Mouse (Mus musculus) lung, embryonic 16.5 days (tissue): ENCODE measurements at regions not wholly inside any gene's neighbourhood (a gene's known extent, or its start where the extent isn't known, plus 50 kb on each side); places are given as distances from the start of the nearest gene placed in this dataset.
A peak's percentile ranks its signal among the peaks of the same experiment; 100 is the strongest.

Experiments
- ATAC-seq: fragments of 200-750 bp; cut with Nextera tagmentation; 2 replicates; pipeline ENCODE4 v1.8.0; 2017; ENCODE audit warnings: low read depth, mild to moderate bottlenecking, moderate library complexity
- H3K27ac ChIP-seq: fragments of 300-500 bp; sonication (generic); 2 replicates; pipeline ENCODE4 v1.5.1; 2014; ENCODE audit warnings: mild to moderate bottlenecking, control low read depth, low read length
- H3K27me3 ChIP-seq: fragments of 300-500 bp; sonication (generic); 2 replicates; pipeline ENCODE4 v1.6.1; 2014; ENCODE audit warnings: low read depth, low read length, mixed read lengths; ENCODE audit not compliant: control insufficient read depth, insufficient read depth
- H3K36me3 ChIP-seq: fragments of 300-500 bp; sonication (generic); 2 replicates; pipeline ENCODE4 v1.6.1; 2014; ENCODE audit warnings: low read length; ENCODE audit not compliant: control insufficient read depth, insufficient read depth
- H3K4me1 ChIP-seq: fragments of 300-500 bp; sonication (generic); replicated peaks from 2 replicates; pipeline ENCODE4 v1.6.1; 2014; ENCODE audit warnings: low read length, mixed read lengths; ENCODE audit not compliant: control insufficient read depth, insufficient read depth
- H3K4me2 ChIP-seq: fragments of 300-500 bp; sonication (generic); 2 replicates; pipeline ENCODE4 v1.6.1; 2014; ENCODE audit warnings: low read depth, low read length, control low read depth
- H3K4me3 ChIP-seq: fragments of 300-500 bp; sonication (generic); 2 replicates; pipeline ENCODE4 v1.5.1; 2014; ENCODE audit warnings: mild to moderate bottlenecking, low read length, control low read depth
- H3K9ac ChIP-seq: fragments of 300-500 bp; sonication (generic); 2 replicates; pipeline ENCODE4 v1.6.1; 2014; ENCODE audit warnings: low read length, control low read depth
- H3K9me3 ChIP-seq: fragments of 300-500 bp; sonication (generic); 2 replicates; pipeline ENCODE4 v1.6.1; 2016; ENCODE audit warnings: low read length; ENCODE audit not compliant: control insufficient read depth
- WGBS: fragments of 180-500 bp; shearing (Covaris S2); extraction: QIAGEN DNeasy Blood & Tissue Kit; methylation state at CpG from one replicate; pipeline ENCODE4 v1.1.7; 2014; 5-methylcytosine and 5-hydroxymethylcytosine counted together

DNA sequence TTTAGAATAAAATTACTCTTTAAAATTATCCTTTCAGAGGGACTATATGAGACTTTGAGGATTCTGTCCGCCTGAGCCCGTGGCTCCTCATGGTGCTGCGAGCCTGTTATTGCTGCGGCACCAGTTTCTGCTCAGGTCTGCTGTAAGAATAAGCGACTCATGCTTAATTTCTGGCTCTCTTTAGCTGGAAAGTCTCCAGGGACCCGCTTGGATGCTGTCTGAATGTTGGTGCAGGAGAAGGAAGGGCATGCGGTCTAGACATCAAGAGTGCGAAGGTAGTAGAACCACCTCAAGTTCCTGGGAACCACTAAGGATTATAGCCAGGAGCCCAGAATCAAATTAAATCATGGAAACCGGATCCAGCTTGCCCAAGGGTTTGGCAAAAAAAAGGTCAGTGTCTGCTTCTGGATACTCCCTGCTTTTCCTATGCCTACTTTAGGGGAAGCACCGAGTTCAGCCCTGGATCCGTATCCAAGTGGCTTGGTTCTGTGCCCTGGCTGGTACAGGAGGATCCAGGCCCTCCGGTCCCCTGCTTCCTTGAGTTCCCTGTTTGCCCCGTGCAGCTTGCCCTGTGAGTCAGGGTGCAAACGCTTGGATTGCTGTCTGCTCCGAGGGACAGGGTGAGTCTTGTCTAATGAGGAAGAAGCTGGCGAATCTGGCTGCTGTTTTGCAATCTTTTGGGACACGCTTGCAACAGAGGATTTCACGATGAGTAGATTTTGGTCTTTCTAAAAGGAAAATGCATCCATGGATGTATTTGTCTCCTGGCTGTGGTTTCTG lies 138.2 kb upstream of the Prickle1 start:
- Histone ChIP-seq H3K4me3 (no peak overlapping the region), H3K4me2 (no peak overlapping the region), H3K9ac (no peak overlapping the region), H3K4me1 (no peaks in the 10 kb centered on the region), H3K27ac (no peak overlapping the region), H3K9me3 (no peaks in the 10 kb centered on the region), H3K36me3 (no peaks in the 10 kb centered on the region), H3K27me3 (no peaks in the 10 kb centered on the region)
- ATAC-seq = peak; percentile 15; the same call in 1 of the 2 replicates
- WGBS = 78% methylated on average over 18 of the region's 18 CpGs

DNA sequence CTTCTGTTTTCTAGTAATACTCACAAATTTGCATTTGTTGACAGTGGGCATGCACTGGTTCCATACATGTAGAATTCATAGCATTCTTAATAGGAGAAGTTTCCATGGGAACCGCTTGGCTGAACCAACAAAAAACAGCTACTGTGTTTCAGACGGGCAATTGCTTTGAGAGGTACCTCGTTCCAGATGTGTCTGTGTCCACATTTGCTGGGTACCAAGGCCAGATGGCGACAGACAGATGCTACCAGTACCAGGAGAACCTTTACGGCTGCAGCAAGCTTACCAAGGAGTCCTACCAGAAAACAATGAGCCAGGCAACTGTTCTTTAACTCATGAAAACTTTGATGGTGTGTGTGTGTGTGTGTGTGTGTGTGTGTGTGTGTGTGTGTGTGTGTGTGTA lies 137.1 kb upstream of the Prickle1 start:
- 81% methylated on average over 5 of the region's 5 CpGs for WGBS

GRCm38 (mm10) chr15:93731161-93731560 lies 135.5 kb upstream of the Prickle1 start:
- Histone ChIP-seq H3K9me3 (no peaks in the 10 kb centered on the region), H3K4me1 (no peaks in the 10 kb centered on the region), H3K4me3 (no peak overlapping the region), H3K4me2 (no peak overlapping the region), H3K36me3 (no peaks in the 10 kb centered on the region), H3K9ac (no peak overlapping the region), H3K27me3 (no peaks in the 10 kb centered on the region), H3K27ac (no peak overlapping the region)
- 65% methylated on average over 6 of the region's 6 CpGs for WGBS
- no peak for ATAC-seq

More for the DNA sequence above, 137.1 kb upstream of the Prickle1 start:
- no peaks in the 10 kb centered on the region for H3K4me1 ChIP-seq
- H3K27me3 ChIP-seq = no peaks in the 10 kb centered on the region
- H3K27ac ChIP-seq = no peak overlapping the region
- no peaks in the 10 kb centered on the region for H3K9me3 ChIP-seq
- H3K36me3 ChIP-seq = no peaks in the 10 kb centered on the region
- no peak overlapping the region for H3K4me3 ChIP-seq
- no peak overlapping the region for H3K4me2 ChIP-seq
- no peak for ATAC-seq
- no peak overlapping the region for H3K9ac ChIP-seq

DNA sequence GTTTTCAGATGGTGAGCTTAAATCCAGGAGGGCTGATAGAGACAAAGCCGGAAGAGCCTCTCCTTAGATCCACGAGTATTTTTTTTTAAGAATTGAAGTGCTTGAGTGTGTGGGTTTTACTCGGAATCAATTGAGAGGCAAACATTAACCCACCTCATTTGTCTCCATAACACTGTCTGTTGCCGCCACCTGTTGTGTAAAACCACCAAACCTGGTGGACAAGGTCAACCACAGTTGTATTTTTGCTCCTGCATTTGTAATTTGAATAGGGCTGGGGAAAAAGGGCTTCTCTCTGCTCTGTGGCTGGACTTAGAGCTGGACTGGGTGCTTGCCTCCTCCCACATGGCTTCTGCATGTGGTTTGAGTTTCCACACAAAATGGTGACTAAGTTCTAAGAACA lies 119.8 kb upstream of the Prickle1 start:
- no peaks in the 10 kb centered on the region for H3K36me3 ChIP-seq
- H3K4me2 ChIP-seq = no peak overlapping the region
- H3K9ac ChIP-seq = no peak overlapping the region
- H3K9me3 ChIP-seq = no peaks in the 10 kb centered on the region
- H3K4me3 ChIP-seq = no peak overlapping the region
- H3K4me1 ChIP-seq = peaks cover 22% of the 10 kb centered on the region
- H3K27me3 ChIP-seq = no peaks in the 10 kb centered on the region
- 58% methylated on average over 4 of the region's 4 CpGs for WGBS
- no peak for ATAC-seq
- no peak overlapping the region for H3K27ac ChIP-seq

DNA sequence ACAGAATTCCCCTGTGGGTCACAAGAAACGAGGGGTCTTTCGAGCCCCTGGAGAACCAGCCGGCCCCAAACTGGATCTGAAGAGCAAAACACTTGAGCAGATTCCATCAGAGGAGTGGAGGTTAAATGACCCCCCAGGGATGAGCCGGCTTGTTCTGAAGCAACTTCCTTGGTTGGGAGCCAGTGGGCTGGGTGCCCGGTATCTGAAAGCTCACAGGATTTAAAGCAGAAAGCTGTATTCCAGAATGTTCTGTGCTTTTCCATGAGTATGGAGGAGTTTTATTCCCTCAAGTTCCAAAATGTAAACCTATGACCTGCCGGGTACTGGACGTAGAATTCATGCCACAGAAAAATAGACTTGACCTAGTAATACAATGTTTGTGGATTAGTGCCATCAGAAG lies 117.7 kb upstream of the Prickle1 start:
- no peak overlapping the region for H3K9ac ChIP-seq
- no peaks in the 10 kb centered on the region for H3K9me3 ChIP-seq
- H3K27me3 ChIP-seq = no peaks in the 10 kb centered on the region
- WGBS = 40% methylated on average over 7 of the region's 7 CpGs
- H3K36me3 ChIP-seq = no peaks in the 10 kb centered on the region
- H3K4me1 ChIP-seq = peaks cover 23% of the 10 kb centered on the region
- no peak overlapping the region for H3K4me2 ChIP-seq
- peak; percentile 79 for ATAC-seq
- peak overlapping the region; percentile 84 for H3K27ac ChIP-seq
- no peak overlapping the region for H3K4me3 ChIP-seq

GRCm38 (mm10) chr15:93712594-93712993 lies 116.9 kb upstream of the Prickle1 start:
- no peaks in the 10 kb centered on the region for H3K9me3 ChIP-seq
- H3K4me1 ChIP-seq = peaks cover 27% of the 10 kb centered on the region
- 45% methylated on average over 10 of the region's 10 CpGs for WGBS
- no peaks in the 10 kb centered on the region for H3K36me3 ChIP-seq
- H3K27me3 ChIP-seq = no peaks in the 10 kb centered on the region
- no peak for ATAC-seq
- no peak overlapping the region for H3K4me3 ChIP-seq
- no peak overlapping the region for H3K9ac ChIP-seq
- peak overlapping the region; percentile 84 for H3K27ac ChIP-seq
- no peak overlapping the region for H3K4me2 ChIP-seq

GRCm38 (mm10) chr15:93711150-93711784 lies 115.6 kb upstream of the Prickle1 start:
- Histone ChIP-seq H3K4me2 (no peak overlapping the region), H3K36me3 (no peaks in the 10 kb centered on the region), H3K27ac (peak overlapping the region; percentile 60), H3K9me3 (no peaks in the 10 kb centered on the region), H3K4me3 (no peak overlapping the region), H3K9ac (no peak overlapping the region), H3K27me3 (no peaks in the 10 kb centered on the region), H3K4me1 (peaks cover 34% of the 10 kb centered on the region)
- peak; percentile 40 for ATAC-seq
- 75% methylated on average over 13 of the region's 13 CpGs for WGBS

GRCm38 (mm10) chr15:93710493-93711149 lies 114.9 kb upstream of the Prickle1 start:
- WGBS = 89% methylated on average over 15 of the region's 15 CpGs
- Histone ChIP-seq H3K27me3 (no peaks in the 10 kb centered on the region), H3K9me3 (no peaks in the 10 kb centered on the region), H3K4me3 (no peak overlapping the region), H3K4me2 (no peak overlapping the region), H3K27ac (peak overlapping the region; percentile 58), H3K36me3 (no peaks in the 10 kb centered on the region), H3K9ac (no peak overlapping the region), H3K4me1 (peaks cover 36% of the 10 kb centered on the region)
- no peak for ATAC-seq

- Histone ChIP-seq H3K4me1 (peaks cover 22% of the 10 kb centered on the region), H3K9me3 (no peaks in the 10 kb centered on the region), H3K27me3 (no peaks in the 10 kb centered on the region), H3K27ac (0 out of 2 replicates have a peak overlapping the region, but pooled peaks have one; percentile 3), H3K4me3 (no peak overlapping the region), H3K4me2 (no peak overlapping the region), H3K36me3 (no peaks in the 10 kb centered on the region), H3K9ac (no peak overlapping the region)
- WGBS = 50% methylated on average over 11 of the region's 11 CpGs
- ATAC-seq = peak; percentile 46; the same call in 1 of the 2 replicates
Observed at GRCm38 (mm10) chr15:93706366-93706930, 110.8 kb upstream of the Prickle1 start.
